Mouse (Mus musculus): ENCODE measurements around the gene Gm13271.
"Not testable (repeated sequence)": the region's sequence is repeated elsewhere in the genome, so short reads cannot be mapped to it uniquely, and the experiment has no call there.

Gene Gm13271

GRCm38 (mm10) chr4:88754818-88755340 is at the start of gene Gm13271:
TSS of gene Gm13271 (plus strand) at chr4:88754868.
- peak; percentile 76 for DNase-seq (ENCODE audit: low spot score)

DNA sequence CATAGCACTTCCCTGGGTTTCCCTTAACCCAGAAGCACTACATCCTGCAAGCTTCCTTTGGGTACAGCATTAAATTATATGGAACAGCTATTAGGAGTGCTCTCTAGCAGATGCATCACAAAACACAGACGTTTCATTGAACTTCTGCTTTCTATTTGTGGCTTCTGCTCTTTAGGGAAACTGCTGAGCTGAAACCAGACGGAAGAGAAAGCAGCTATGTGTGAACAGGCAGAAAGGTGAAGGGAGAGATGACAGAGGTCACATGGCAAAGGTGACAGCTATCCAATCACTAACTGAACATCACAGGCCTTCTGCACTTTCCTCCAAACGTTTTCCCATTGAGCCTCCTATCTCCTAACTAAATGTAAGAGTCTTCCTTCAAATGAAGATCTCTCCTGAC is 48.7 kb upstream of the Gm13271 start:
- DNase-seq (ENCODE audit: low spot score), result no peak

GRCm38 (mm10) chr4:88707128-88707826 is 47.4 kb upstream of the Gm13271 start:
- DNase-seq (ENCODE audit: low spot score), result no peak

- no peak for DNase-seq (ENCODE audit: low spot score)
Measured at GRCm38 (mm10) chr4:88714281-88714680, 40.4 kb upstream of the Gm13271 start.

DNA sequence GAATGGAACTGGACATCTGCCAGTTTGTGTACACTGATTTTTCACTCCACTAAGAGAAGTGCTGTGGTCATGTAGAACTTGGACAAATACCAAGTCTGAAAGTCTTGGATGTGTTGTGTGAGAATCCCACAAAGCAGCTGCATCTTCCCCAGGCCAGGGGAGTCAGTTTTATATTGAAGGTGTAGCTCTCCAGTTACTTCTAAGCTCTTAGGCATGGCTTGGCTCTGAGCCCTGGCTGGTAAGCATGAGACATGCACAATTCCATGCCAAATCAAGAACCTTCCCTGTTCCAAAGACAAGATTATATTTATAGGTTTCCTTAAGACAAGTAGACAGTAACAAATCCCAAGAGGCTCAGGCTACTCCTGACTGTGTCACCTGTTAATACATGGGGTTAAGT is 39.6 kb upstream of the Gm13271 start:
- DNase-seq (ENCODE audit: low spot score), result no peak

GRCm38 (mm10) chr4:88718715-88719114 is 36.0 kb upstream of the Gm13271 start:
- DNase-seq (ENCODE audit: low spot score), result no peak

GRCm38 (mm10) chr4:88721791-88722721 is 32.6 kb upstream of the Gm13271 start, which contains the start of the genes Gm26566 and Klhl9:
TSS of gene Gm26566 (plus strand) at chr4:88721805.
TSS of gene Klhl9 (minus strand) at chr4:88722465.
- DNase-seq (ENCODE audit: low spot score), result peak; percentile 87

- DNase-seq (ENCODE audit: low spot score), result no peak
Measured at GRCm38 (mm10) chr4:88723497-88724090, 31.1 kb upstream of the Gm13271 start.

- no peak for DNase-seq (ENCODE audit: low spot score)
Measured at GRCm38 (mm10) chr4:88726727-88727126, 27.9 kb upstream of the Gm13271 start.

DNA sequence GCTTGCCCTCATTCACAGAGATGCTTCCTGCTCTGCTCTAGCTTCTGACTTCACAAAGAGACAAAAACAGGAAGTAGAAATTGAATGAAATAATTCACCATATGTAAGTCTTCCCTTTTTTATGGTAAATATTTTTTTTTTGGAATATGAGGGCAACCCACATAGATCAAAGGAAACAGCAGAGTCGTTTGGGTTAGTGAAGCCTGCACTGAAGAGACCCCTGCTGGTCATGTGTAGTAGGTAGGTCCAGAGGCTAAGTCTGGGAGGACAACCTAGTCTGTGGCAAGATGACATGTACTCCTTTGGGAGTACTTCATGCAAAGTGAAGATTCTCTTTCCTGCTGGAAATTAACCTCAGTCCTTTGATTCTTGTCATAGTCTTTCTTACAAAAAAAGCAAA is 27.3 kb upstream of the Gm13271 start:
- DNase-seq (ENCODE audit: low spot score), result no peak

DNA sequence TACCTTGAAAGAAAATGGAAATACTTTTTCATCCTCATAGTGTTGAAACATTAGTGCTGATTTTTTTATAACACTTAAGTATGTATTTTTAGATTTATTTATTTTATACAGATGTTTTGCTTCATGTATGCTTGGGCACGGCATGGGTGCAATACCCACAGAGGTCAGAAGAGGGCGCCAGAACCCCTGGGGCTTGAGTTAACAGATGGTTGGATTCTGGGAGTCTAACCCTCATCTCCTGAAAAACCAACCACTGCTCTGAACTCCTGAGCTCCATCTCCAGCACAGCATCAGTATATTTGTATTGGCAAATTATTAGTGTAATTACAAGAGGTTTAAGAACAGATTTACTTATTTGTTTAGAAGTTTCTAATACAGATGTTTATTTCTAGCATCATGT is 16.2 kb upstream of the Gm13271 start:
- peak; percentile 73 for DNase-seq (ENCODE audit: low spot score)

GRCm38 (mm10) chr4:88739036-88739435 is 15.6 kb upstream of the Gm13271 start:
- no peak for DNase-seq (ENCODE audit: low spot score)

DNA sequence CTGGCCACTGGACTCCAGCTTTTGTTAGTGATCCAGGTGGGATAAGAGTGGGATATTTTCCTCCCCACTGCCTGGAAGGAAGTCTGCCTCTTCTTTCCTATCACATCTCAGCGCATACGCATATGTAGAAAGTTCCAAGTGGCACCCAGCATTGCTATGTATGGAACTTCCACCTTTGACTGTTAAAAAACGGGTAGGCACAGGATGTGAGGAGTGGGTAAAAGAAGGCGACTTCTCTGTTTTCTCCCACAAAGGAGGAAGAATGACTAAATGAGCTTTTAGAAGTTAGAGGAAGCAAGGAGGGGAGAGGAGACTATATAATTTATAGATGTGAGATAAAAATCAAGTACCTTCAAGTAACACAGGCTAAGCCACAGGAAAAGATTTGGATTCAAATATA is 13.2 kb upstream of the Gm13271 start:
- DNase-seq (ENCODE audit: low spot score), result no peak

- no peak for DNase-seq (ENCODE audit: low spot score)
Measured at GRCm38 (mm10) chr4:88742771-88743371, 11.8 kb upstream of the Gm13271 start.

- DNase-seq (ENCODE audit: low spot score), result no peak
Measured at GRCm38 (mm10) chr4:88744207-88744606, 10.5 kb upstream of the Gm13271 start.

DNA sequence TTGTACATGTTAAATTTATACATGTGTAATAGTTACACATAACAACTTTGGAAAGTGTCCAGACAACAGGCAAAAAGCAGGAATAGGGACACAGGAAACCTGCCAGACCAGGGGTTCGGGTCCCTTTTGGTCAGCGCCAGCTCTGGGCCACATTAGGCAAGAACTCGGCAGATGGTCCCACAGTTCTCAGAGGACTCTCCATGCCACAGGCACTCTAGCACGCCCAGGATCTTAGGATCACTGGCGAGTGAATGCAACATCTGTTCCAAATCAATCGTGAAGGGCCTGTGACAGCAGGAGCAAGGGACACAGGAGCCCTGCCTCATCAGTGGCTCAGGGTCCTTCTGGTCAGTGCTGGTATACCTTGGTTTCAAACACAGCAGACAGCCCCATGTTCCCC is 4.7 kb upstream of the Gm13271 start:
- no peak for DNase-seq (ENCODE audit: low spot score)

- not testable (repeated sequence) for DNase-seq (ENCODE audit: low spot score)
Measured at GRCm38 (mm10) chr4:88756581-88757513, 2.2 kb downstream of the Gm13271 start.

- peak; percentile 95 for DNase-seq (ENCODE audit: low spot score)
Measured at GRCm38 (mm10) chr4:88757628-88758031, 3.0 kb downstream of the Gm13271 start.

DNA sequence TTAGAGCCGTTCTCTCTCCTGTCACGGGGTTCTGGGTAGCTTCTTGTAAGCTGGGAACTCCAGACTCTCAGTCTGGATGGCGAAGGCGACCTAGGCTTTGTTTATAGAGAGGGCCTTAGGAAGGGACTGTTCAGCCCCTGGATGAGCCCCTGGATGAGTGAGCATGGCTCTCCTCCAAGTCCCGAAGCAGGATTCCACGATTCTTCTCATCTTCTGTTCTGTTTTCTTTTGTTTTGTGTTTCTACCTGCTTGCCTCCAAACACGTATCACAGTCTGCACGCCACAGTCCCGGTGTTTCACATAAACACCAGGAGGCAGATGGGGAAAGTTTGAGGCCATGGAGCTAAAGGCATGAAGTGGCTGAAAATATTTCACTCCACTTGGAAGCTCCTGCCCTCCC is 4.1 kb downstream of the Gm13271 start:
- DNase-seq (ENCODE audit: low spot score), result peak; percentile 41

GRCm38 (mm10) chr4:88759610-88760268 is 5.1 kb downstream of the Gm13271 start, which contains the start of gene Gm13283:
TSS of gene Gm13283 (plus strand) at chr4:88760119.
- DNase-seq (ENCODE audit: low spot score), result peak; percentile 49

All from layer of hippocampus, adult 11-12 months (tissue).